Mouse (Mus musculus) small intestine, adult 2 months (tissue): ENCODE data around the gene Ipmk. TPM values are rescaled to one million over a fixed set of nuclear protein-coding genes. Genes with fewer than 3 reads are reported as not detected.

Experiments used
- H3K27ac ChIP-seq: fragments of 200-500 bp; 2 replicates; pipeline ENCODE4 v1.5.1; 2012; ENCODE audit warnings: low read depth, low read length, control low read depth, inconsistent platforms; ENCODE audit not compliant: insufficient read depth
- H3K27me3 ChIP-seq: fragments of 200-500 bp; 2 replicates; pipeline ENCODE4 v1.6.1; 2012; ENCODE audit warnings: mild to moderate bottlenecking, moderate library complexity, low read length, inconsistent platforms; ENCODE audit not compliant: control insufficient read depth, insufficient read depth
- H3K36me3 ChIP-seq: fragments of 200-500 bp; 2 replicates; pipeline ENCODE4 v1.6.1; 2012; ENCODE audit warnings: mild to moderate bottlenecking, low read length, control low read depth, inconsistent platforms; ENCODE audit not compliant: control insufficient read depth, insufficient read depth
- H3K4me1 ChIP-seq: fragments of 200-500 bp; 2 replicates; pipeline ENCODE4 v1.6.1; 2012; ENCODE audit warnings: low read length, inconsistent platforms, mixed read lengths; ENCODE audit not compliant: control insufficient read depth, insufficient read depth, insufficient read length
- H3K4me3 ChIP-seq: fragments of 200-500 bp; 2 replicates; pipeline ENCODE4 v1.5.1; 2012; ENCODE audit warnings: low read depth, mild to moderate bottlenecking, control low read depth, inconsistent platforms, low read length, moderate library complexity
- CTCF ChIP-seq: fragments of 200-500 bp; IDR thresholded peaks from 2 replicates; pipeline ENCODE4 v1.5.1; 2012; ENCODE audit warnings: low read depth, mild to moderate bottlenecking, control low read depth, inconsistent platforms, low read length, moderate library complexity, mixed read lengths; ENCODE audit not compliant: insufficient replicate concordance, insufficient read length; ENCODE audit errors: extremely low read depth
- POLR2A ChIP-seq: fragments of 200-500 bp; IDR thresholded peaks from 2 replicates; pipeline ENCODE4 v1.6.1; 2012; ENCODE audit warnings: low read depth, mild to moderate bottlenecking, control low read depth, inconsistent platforms, low read length, moderate library complexity
- WGBS: fragments of 180-500 bp; shearing (Covaris S2); methylation state at CpG from one replicate; pipeline ENCODE4 v1.1.7; 2018; 5-methylcytosine and 5-hydroxymethylcytosine counted together
- polyA plus RNA-seq: library from polyadenylated mRNA; depleted of rRNA; stranded (reverse); fragments of >200 nt; gene quantifications from 2 replicates; pipeline ENCODE4 v1.2.3, GENCODE M21; 2012

Gene Ipmk
- polyA plus RNA-seq, 1 experiment, result 111 TPM

- Histone ChIP-seq H3K4me1 (no peaks in the 10 kb centered on the region), H3K27ac (no peak overlapping the region), H3K4me3 (no peak overlapping the region), H3K36me3 (no peaks in the 10 kb centered on the region), H3K27me3 (no peaks in the 10 kb centered on the region)
- WGBS, result 75% methylated on average over 12 of the region's 12 CpGs
- TF ChIP-seq CTCF, result no peak
- no peak for TF ChIP-seq POLR2A
Measured at GRCm38 (mm10) chr10:71413401-71413800, 65.8 kb downstream of the Ipmk start.

- WGBS, result 52% methylated on average over 5 of the region's 5 CpGs
- no peak overlapping the region for H3K27ac ChIP-seq
- no peak for TF ChIP-seq POLR2A
- TF ChIP-seq CTCF, result no peak
- no peaks in the 10 kb centered on the region for H3K27me3 ChIP-seq
- no peaks in the 10 kb centered on the region for H3K4me1 ChIP-seq
- no peak overlapping the region for H3K4me3 ChIP-seq
- no peaks in the 10 kb centered on the region for H3K36me3 ChIP-seq
Measured at GRCm38 (mm10) chr10:71421531-71421930, 74.0 kb downstream of the Ipmk start.

GRCm38 (mm10) chr10:71422047-71423037 is 74.8 kb downstream of the Ipmk start:
- TF ChIP-seq POLR2A (no peak), CTCF (peak; percentile 45; the same call in 1 of the 2 replicates)
- Histone ChIP-seq H3K27me3 (no peaks in the 10 kb centered on the region), H3K36me3 (no peaks in the 10 kb centered on the region), H3K4me1 (no peaks in the 10 kb centered on the region), H3K27ac (no peak overlapping the region), H3K4me3 (no peak overlapping the region)
- WGBS, result 43% methylated on average over 14 of the region's 14 CpGs

GRCm38 (mm10) chr10:71426740-71427139 is 79.2 kb downstream of the Ipmk start:
- no peaks in the 10 kb centered on the region for H3K4me1 ChIP-seq
- TF ChIP-seq CTCF (no peak), POLR2A (no peak)
- H3K27me3 ChIP-seq, result no peaks in the 10 kb centered on the region
- H3K27ac ChIP-seq, result no peak overlapping the region
- WGBS, result 71% methylated on average over 6 of the region's 6 CpGs
- no peak overlapping the region for H3K4me3 ChIP-seq
- H3K36me3 ChIP-seq, result no peaks in the 10 kb centered on the region

- no peaks in the 10 kb centered on the region for H3K36me3 ChIP-seq
- WGBS, result 72% methylated on average over 10 of the region's 10 CpGs
- H3K4me3 ChIP-seq, result no peak overlapping the region
- H3K4me1 ChIP-seq, result no peaks in the 10 kb centered on the region
- H3K27me3 ChIP-seq, result no peaks in the 10 kb centered on the region
- no peak for TF ChIP-seq CTCF
- TF ChIP-seq POLR2A, result no peak
- no peak overlapping the region for H3K27ac ChIP-seq
Measured at GRCm38 (mm10) chr10:71427381-71427780, 79.8 kb downstream of the Ipmk start.

GRCm38 (mm10) chr10:71428246-71428864 is 80.8 kb downstream of the Ipmk start:
- H3K27me3 ChIP-seq, result no peaks in the 10 kb centered on the region
- 60% methylated on average over 13 of the region's 13 CpGs for WGBS

DNA sequence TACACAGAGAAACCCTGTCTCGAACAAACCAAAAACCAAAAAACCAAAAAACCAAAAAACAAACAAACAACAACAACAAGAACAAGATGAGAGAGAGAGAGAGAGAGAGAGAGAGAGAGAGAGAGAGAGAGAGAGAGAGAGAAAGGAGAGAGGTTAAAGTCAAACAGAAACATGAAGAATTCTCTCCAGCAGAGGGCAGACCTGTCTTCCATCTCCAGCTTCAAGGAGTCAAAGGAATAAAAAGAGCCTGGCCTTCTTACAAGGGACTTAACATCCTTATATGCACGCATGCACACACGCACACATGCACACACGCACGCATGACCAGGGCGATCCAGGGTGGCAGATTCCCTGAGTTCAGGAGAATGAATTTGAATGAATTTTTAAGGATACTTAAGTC is 83.1 kb downstream of the Ipmk start:
- TF ChIP-seq CTCF (no peak), POLR2A (no peak)
- H3K4me3 ChIP-seq, result no peak overlapping the region
- no peaks in the 10 kb centered on the region for H3K36me3 ChIP-seq
- WGBS, result 92% methylated on average over 6 of the region's 6 CpGs
- H3K27me3 ChIP-seq, result no peaks in the 10 kb centered on the region
- no peak overlapping the region for H3K27ac ChIP-seq
- no peaks in the 10 kb centered on the region for H3K4me1 ChIP-seq

More at GRCm38 (mm10) chr10:71428246-71428864, 80.8 kb downstream of the Ipmk start:
- Histone ChIP-seq H3K27ac (no peak overlapping the region), H3K4me1 (no peaks in the 10 kb centered on the region), H3K4me3 (no peak overlapping the region), H3K36me3 (no peaks in the 10 kb centered on the region)
- TF ChIP-seq CTCF, result no peak
- no peak for TF ChIP-seq POLR2A
